Mouse (Mus musculus) left cerebral cortex, adult 8-10 months (tissue): ENCODE measurements around the gene Msh3. TPM values are rescaled to one million over a fixed set of nuclear protein-coding genes. Genes with fewer than 3 reads are reported as not detected.

Experiments
- DNase-seq, 2 experiments: peaks; one replicate each; pipeline ENCODE4 v3.0.0; 2022; ENCODE audit warnings: low spot score in 2 of 2
- total RNA-seq, 4 experiments: library from RNA; stranded (reverse); gene quantifications; 2 replicates each; pipeline ENCODE4 v1.2.4; 2022

The Msh3 gene
- total RNA-seq, 4 experiments from 2014 or later = 23.9 to 25.1 (median 24.6) TPM

GRCm38 (mm10) chr13:92330621-92331020, 24.2 kb downstream of the Msh3 start:
- DNase-seq = no peak

DNA sequence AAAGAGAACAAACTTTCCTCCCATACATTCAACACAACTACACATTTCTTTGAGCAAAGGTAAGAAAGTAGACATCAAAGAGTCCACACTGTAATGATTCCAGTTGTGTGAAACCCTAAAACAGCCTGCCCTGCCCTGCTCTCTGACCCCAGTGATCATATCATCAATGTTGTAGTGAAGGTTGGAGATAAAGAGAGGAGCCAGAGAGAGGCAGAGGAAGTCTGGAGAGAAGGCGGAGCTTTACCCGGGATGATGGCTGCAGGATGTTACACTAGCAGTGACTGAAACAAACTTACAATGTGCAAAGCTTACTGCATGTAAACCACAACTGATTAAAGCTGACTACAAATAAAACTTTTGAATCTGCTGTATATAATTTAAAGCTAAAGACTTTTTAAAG, 26.8 kb downstream of the Msh3 start:
- DNase-seq = no peak

DNA sequence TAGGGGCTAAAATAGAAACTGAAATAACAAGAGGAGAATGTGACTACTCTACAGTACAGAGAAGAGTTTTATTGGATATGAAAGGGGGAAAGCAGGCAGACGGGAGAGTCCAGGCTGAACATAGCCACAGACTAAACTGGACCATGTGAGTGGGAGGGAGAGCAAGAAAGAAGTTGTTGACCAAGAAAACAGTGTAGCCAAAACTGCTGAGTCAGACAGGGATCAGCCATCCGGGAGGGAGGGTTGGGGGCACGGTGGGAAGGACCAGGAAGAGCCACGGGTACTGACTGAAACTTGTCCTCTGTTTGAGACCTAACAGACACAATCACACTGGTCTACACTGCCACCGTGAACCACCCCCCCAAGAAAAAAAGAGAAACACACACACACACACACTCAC, 28.8 kb downstream of the Msh3 start:
- no peak for DNase-seq

- no peak for DNase-seq
Observed at GRCm38 (mm10) chr13:92320770-92321169, 34.0 kb downstream of the Msh3 start.

- DNase-seq = no peak
Observed at GRCm38 (mm10) chr13:92314613-92315012, 40.2 kb downstream of the Msh3 start.

- no peak for DNase-seq
Observed at GRCm38 (mm10) chr13:92305680-92306079, 49.1 kb downstream of the Msh3 start, which contains the start of gene Gm20379. Gm20379 (plus strand) TSS chr13:92305980.

DNA sequence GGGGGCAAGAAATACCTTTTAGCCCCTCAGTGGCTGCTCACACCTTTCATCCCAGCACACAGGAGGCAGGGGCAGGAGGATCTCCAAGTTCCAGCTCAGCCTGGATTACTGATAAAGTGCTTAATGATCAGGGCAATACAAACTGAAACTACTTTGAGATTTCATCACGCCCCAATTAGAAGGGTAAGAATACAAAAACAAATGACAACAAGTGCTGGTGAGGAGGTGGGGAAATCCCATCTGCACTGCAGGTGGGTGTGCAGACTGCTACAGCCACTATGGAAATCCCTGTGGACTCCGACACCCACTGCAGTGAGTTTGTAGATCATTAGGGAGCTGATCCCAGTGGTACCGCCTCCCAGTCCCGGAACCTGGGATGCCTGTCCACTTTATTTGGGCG, 50.5 kb downstream of the Msh3 start:
- no peak for DNase-seq

- DNase-seq = no peak
Observed at GRCm38 (mm10) chr13:92303062-92303948, 51.5 kb downstream of the Msh3 start.

GRCm38 (mm10) chr13:92302466-92302865, 52.3 kb downstream of the Msh3 start:
- no peak for DNase-seq

- DNase-seq = no peak
Observed at GRCm38 (mm10) chr13:92301754-92302153, 53.0 kb downstream of the Msh3 start.

GRCm38 (mm10) chr13:92299522-92299921, 55.3 kb downstream of the Msh3 start:
- DNase-seq = no peak

DNA sequence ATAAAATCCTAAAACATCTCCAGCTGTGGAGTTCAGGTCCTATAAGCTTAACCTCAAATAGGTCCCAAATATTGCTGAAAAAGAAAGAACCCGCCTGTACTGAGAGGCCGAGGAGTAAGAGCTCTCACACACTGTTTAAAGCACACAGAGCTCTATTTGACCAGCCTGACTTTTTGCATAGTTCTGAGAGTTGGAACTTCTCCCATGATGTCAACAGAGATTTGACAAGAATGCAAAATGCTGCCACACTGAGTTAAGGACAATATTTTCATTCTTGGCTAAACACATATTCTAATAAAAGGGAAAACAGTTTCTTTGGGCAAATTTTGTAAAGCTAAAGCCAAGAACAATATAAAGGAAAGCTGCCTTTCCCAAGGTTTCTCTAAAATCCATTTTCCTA, 57.8 kb downstream of the Msh3 start:
- no peak for DNase-seq

- no peak for DNase-seq
Observed at GRCm38 (mm10) chr13:92296490-92296889, 58.3 kb downstream of the Msh3 start.

GRCm38 (mm10) chr13:92293883-92294282, 60.9 kb downstream of the Msh3 start:
- no peak for DNase-seq

DNA sequence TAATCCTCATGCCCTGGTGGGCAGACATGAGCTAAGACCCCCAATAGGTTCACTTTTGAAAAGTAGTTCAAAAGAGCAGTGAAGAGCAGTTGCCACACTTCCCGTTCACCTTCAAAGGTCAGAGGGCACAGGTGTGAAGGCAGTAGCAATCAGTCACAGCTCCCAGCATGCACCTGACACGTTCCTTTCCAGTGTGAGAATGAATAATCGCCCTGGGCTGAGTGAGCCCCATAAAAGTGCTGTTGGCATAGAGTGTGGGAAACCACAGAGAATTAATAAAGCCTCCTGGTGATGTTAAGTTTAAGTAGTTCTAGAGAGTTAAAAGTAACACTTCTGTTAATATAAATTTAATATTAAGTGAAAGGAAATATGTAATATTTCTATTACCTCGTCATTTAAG, 63.2 kb downstream of the Msh3 start:
- DNase-seq = no peak

- no peak for DNase-seq
Observed at GRCm38 (mm10) chr13:92277027-92277426, 77.8 kb downstream of the Msh3 start.

DNA sequence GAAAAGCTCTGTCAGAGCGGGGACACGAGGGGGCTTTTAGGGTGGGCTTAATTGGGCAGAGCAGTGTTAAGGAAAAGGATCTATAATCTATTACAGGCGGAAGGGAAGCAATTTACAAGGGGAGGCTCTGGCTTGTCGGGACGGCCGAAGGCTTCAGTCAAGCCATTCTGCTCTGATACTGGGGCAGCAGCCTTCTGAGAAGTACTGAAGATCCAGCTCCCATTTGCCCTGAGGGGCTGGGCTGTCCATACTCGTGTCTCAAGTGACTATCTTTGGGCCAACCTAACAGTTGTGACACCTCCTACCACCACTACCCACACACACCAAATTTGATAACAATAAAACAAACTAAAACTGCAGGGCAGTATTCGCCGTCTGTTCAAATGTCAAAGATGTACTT, 79.5 kb downstream of the Msh3 start:
- DNase-seq = no peak

- DNase-seq = peak in 1 of 2 experiments; percentile 40
Observed at GRCm38 (mm10) chr13:92274274-92275198, 80.3 kb downstream of the Msh3 start.

- DNase-seq = no peak
Observed at GRCm38 (mm10) chr13:92267076-92267475, 87.7 kb downstream of the Msh3 start.

GRCm38 (mm10) chr13:92263566-92263965, 91.2 kb downstream of the Msh3 start:
- DNase-seq = no peak

DNA sequence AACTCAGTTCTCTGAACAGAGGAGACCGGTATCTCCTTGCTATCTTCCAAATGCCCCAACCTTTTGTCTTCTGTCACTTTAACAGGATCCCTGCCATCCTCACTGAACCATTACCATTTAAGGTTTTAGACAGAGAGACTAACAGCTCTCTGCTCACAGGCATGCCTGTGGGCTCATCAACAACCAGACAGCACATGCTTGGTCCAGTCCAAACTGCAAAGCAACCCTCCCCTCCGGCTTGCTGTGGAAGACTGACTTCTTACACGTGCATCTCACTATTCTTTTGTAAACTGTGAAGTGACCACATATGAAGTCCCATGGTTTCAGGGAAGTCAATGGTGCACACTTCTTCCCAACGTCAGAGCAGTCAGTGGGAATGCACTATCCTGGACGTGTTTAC, 93.5 kb downstream of the Msh3 start:
- DNase-seq = no peak

GRCm38 (mm10) chr13:92255480-92255879, 99.3 kb downstream of the Msh3 start:
- DNase-seq = no peak
